Mouse (Mus musculus) ovary, adult 18-20 months (tissue): ENCODE measurements around the gene Gm572.

ENCODE experiments used
- DNase-seq: peaks from one replicate; pipeline ENCODE4 v3.0.0; 2022; ENCODE audit warnings: low spot score, mixed read lengths

Gm572 gene

GRCm38 (mm10) chr4:148667006-148667755 lies 24.1 kb downstream of the Gm572 start:
- DNase-seq = no peak

- no peak for DNase-seq
These were observed 28.3 kb downstream of the Gm572 start for GRCm38 (mm10) chr4:148671230-148671947.

- no peak for DNase-seq
These were observed 31.9 kb downstream of the Gm572 start for GRCm38 (mm10) chr4:148675043-148675442.

- no peak for DNase-seq
These were observed 33.3 kb downstream of the Gm572 start for GRCm38 (mm10) chr4:148676188-148676960.

GRCm38 (mm10) chr4:148676961-148677637 lies 34.0 kb downstream of the Gm572 start:
- no peak for DNase-seq

- DNase-seq = no peak
These were observed 35.0 kb downstream of the Gm572 start for GRCm38 (mm10) chr4:148678105-148678504.

GRCm38 (mm10) chr4:148680505-148681067 lies 37.5 kb downstream of the Gm572 start:
- no peak for DNase-seq

GRCm38 (mm10) chr4:148681429-148681828 lies 38.3 kb downstream of the Gm572 start:
- DNase-seq = no peak

GRCm38 (mm10) chr4:148682961-148683360 lies 39.8 kb downstream of the Gm572 start:
- DNase-seq = no peak

- DNase-seq = no peak
These were observed 40.4 kb downstream of the Gm572 start for GRCm38 (mm10) chr4:148683539-148683938.

GRCm38 (mm10) chr4:148686491-148686941 lies 43.4 kb downstream of the Gm572 start:
- DNase-seq = no peak

GRCm38 (mm10) chr4:148688091-148688490 lies 45.0 kb downstream of the Gm572 start:
- DNase-seq = no peak

GRCm38 (mm10) chr4:148691185-148691584 lies 48.1 kb downstream of the Gm572 start:
- DNase-seq = no peak

- DNase-seq = no peak
These were observed 50.4 kb downstream of the Gm572 start for GRCm38 (mm10) chr4:148693417-148693959.

GRCm38 (mm10) chr4:148704756-148705155 lies 61.6 kb downstream of the Gm572 start:
- DNase-seq = no peak

- no peak for DNase-seq
These were observed 65.7 kb downstream of the Gm572 start for GRCm38 (mm10) chr4:148708836-148709235.

- no peak for DNase-seq
These were observed 67.3 kb downstream of the Gm572 start for GRCm38 (mm10) chr4:148710446-148710845.

GRCm38 (mm10) chr4:148711323-148711722 lies 68.2 kb downstream of the Gm572 start:
- DNase-seq = no peak

GRCm38 (mm10) chr4:148712632-148713031 lies 69.5 kb downstream of the Gm572 start:
- no peak for DNase-seq

- no peak for DNase-seq
These were observed 70.9 kb downstream of the Gm572 start for GRCm38 (mm10) chr4:148714064-148714463.

GRCm38 (mm10) chr4:148714739-148715138 lies 71.6 kb downstream of the Gm572 start:
- DNase-seq = no peak
